Mouse (Mus musculus): ENCODE measurements around the gene Amer3. TPM values are rescaled to one million over a fixed set of nuclear protein-coding genes. Genes with fewer than 3 reads are reported as not detected.
A peak's percentile ranks its signal among the peaks of the same experiment; 100 is the strongest.
"Not testable (repeated sequence)": the region's sequence is repeated elsewhere in the genome, so short reads cannot be mapped to it uniquely, and the experiment has no call there.

Amer3 gene
- polyA plus RNA-seq (2015; fragmentation: Nextera tagmentation; extraction: Ambion mirVana) = 0.21 and 0.36 TPM in 2 replicates

GRCm38 (mm10) chr1:34578851-34579781 lies at the start of gene Amer3:
Gene Amer3 (plus strand): TSS chr1:34579657.
- no peaks in the 10 kb centered on the region for H3K27me3 ChIP-seq (ENCODE audit: control insufficient read depth, insufficient read depth, low read length)
- H3K27ac ChIP-seq (replicated peaks) = no peak within 1 kb of the TSS
- TF ChIP-seq CTCF (IDR thresholded peaks at IDR 0.05; ENCODE audit: low read depth) (no peak), EP300 (optimal IDR thresholded peaks at IDR 0.05) (no peak)
- DNase-seq (ENCODE audit: low spot score) = peak; percentile 92
- H3K4me2 ChIP-seq (replicated peaks; ENCODE audit: low read depth) = peak within 1 kb of the TSS; percentile 50
- 0 out of 2 replicates have a peak, but pooled peaks cover 2% of the 10 kb centered on the region for H3K4me1 ChIP-seq (replicated peaks; ENCODE audit: control insufficient read depth, insufficient read depth)
- ATAC-seq (ENCODE audit: low FRiP score, low TSS enrichment) = peak; percentile 93
- H3K9ac ChIP-seq (ENCODE audit: low read length) = no peak within 1 kb of the TSS
- peak within 1 kb of the TSS; percentile 20; the same call in 1 of the 2 replicates for H3K4me3 ChIP-seq (ENCODE audit: low read depth, low read length)
- no peaks in the 10 kb centered on the region for H3K36me3 ChIP-seq (ENCODE audit: control insufficient read depth, insufficient read depth, low read length)
- WGBS = under 1% methylated on average over 52 of the region's 53 CpGs
- H3K9me3 ChIP-seq (ENCODE audit: control insufficient read depth, low read length) = no peaks in the 10 kb centered on the region

- H3K4me1 ChIP-seq (replicated peaks; ENCODE audit: control insufficient read depth, insufficient read depth); H3K4me3 ChIP-seq (ENCODE audit: low read depth, low read length); H3K9ac ChIP-seq (ENCODE audit: low read length); H3K4me2 ChIP-seq (replicated peaks; ENCODE audit: low read depth); DNase-seq (ENCODE audit: low spot score); H3K27me3 ChIP-seq (ENCODE audit: control insufficient read depth, insufficient read depth, low read length); H3K27ac ChIP-seq (replicated peaks); H3K9me3 ChIP-seq (ENCODE audit: control insufficient read depth, low read length); H3K36me3 ChIP-seq (ENCODE audit: control insufficient read depth, insufficient read depth, low read length); ATAC-seq (ENCODE audit: low FRiP score, low TSS enrichment): not testable (repeated sequence)
- 20% methylated on average over 3 of the region's 3 CpGs for WGBS
Observed at GRCm38 (mm10) chr1:34534574-34534973, 44.9 kb upstream of the Amer3 start.

GRCm38 (mm10) chr1:34535043-34535698 lies 44.3 kb upstream of the Amer3 start, which contains the start of gene Cfc1:
Gene Cfc1 (plus strand): TSS chr1:34535648.
- not testable (repeated sequence) for H3K4me3 ChIP-seq (ENCODE audit: low read depth, low read length); DNase-seq (ENCODE audit: low spot score); H3K27ac ChIP-seq (replicated peaks); H3K36me3 ChIP-seq (ENCODE audit: control insufficient read depth, insufficient read depth, low read length); H3K4me1 ChIP-seq (replicated peaks; ENCODE audit: control insufficient read depth, insufficient read depth); H3K9ac ChIP-seq (ENCODE audit: low read length); H3K9me3 ChIP-seq (ENCODE audit: control insufficient read depth, low read length); H3K4me2 ChIP-seq (replicated peaks; ENCODE audit: low read depth); H3K27me3 ChIP-seq (ENCODE audit: control insufficient read depth, insufficient read depth, low read length); ATAC-seq (ENCODE audit: low FRiP score, low TSS enrichment)
- 20% methylated on average over 6 of the region's 7 CpGs for WGBS

- Histone ChIP-seq H3K4me2 (replicated peaks; ENCODE audit: low read depth) (peak overlapping the region; percentile 42; the same call in 1 of the 2 replicates), H3K27me3 (ENCODE audit: control insufficient read depth, insufficient read depth, low read length) (no peaks in the 10 kb centered on the region), H3K4me3 (ENCODE audit: low read depth, low read length) (peak overlapping the region; percentile 19; the same call in 1 of the 2 replicates), H3K4me1 (replicated peaks; ENCODE audit: control insufficient read depth, insufficient read depth) (no peaks in the 10 kb centered on the region; the same call in 1 of the 2 replicates), H3K27ac (replicated peaks) (no peak overlapping the region), H3K9ac (ENCODE audit: low read length) (no peak overlapping the region), H3K36me3 (ENCODE audit: control insufficient read depth, insufficient read depth, low read length) (no peaks in the 10 kb centered on the region), H3K9me3 (ENCODE audit: control insufficient read depth, low read length) (no peaks in the 10 kb centered on the region)
- no peak for ATAC-seq (ENCODE audit: low FRiP score, low TSS enrichment)
- TF ChIP-seq EP300 (optimal IDR thresholded peaks at IDR 0.05) (no peak), CTCF (IDR thresholded peaks at IDR 0.05; ENCODE audit: low read depth) (no peak)
- WGBS = 2% methylated on average over 14 of the region's 14 CpGs
- no peak for DNase-seq (ENCODE audit: low spot score)
Observed at GRCm38 (mm10) chr1:34536291-34536766, 43.1 kb upstream of the Amer3 start.

GRCm38 (mm10) chr1:34536767-34537485 lies 42.5 kb upstream of the Amer3 start:
- 2% methylated on average over 16 of the region's 16 CpGs for WGBS
- Histone ChIP-seq H3K27ac (replicated peaks) (no peak overlapping the region), H3K27me3 (ENCODE audit: control insufficient read depth, insufficient read depth, low read length) (no peaks in the 10 kb centered on the region), H3K9ac (ENCODE audit: low read length) (no peak overlapping the region), H3K9me3 (ENCODE audit: control insufficient read depth, low read length) (no peaks in the 10 kb centered on the region), H3K36me3 (ENCODE audit: control insufficient read depth, insufficient read depth, low read length) (no peaks in the 10 kb centered on the region), H3K4me1 (replicated peaks; ENCODE audit: control insufficient read depth, insufficient read depth) (no peaks in the 10 kb centered on the region; the same call in 1 of the 2 replicates), H3K4me3 (ENCODE audit: low read depth, low read length) (peak overlapping the region; percentile 19), H3K4me2 (replicated peaks; ENCODE audit: low read depth) (peak overlapping the region; percentile 42)
- DNase-seq (ENCODE audit: low spot score) = peak; percentile 57
- peak; percentile 61 for ATAC-seq (ENCODE audit: low FRiP score, low TSS enrichment)
- TF ChIP-seq EP300 (optimal IDR thresholded peaks at IDR 0.05) (no peak), CTCF (IDR thresholded peaks at IDR 0.05; ENCODE audit: low read depth) (peak; percentile 27; the same call in 1 of the 2 replicates)
